Mouse (Mus musculus) spleen, adult 2 months (tissue): ENCODE data around the gene Chrna9.

ENCODE experiments used
- CTCF ChIP-seq: fragments of 200-500 bp; IDR thresholded peaks from 2 replicates; pipeline ENCODE4 v1.5.1; 2011; ENCODE audit warnings: mild to moderate bottlenecking, inconsistent platforms; ENCODE audit not compliant: insufficient read depth, insufficient read length, insufficient replicate concordance; ENCODE audit errors: extremely low read depth
- POLR2A ChIP-seq: fragments of 200-500 bp; IDR thresholded peaks from 2 replicates; pipeline ENCODE4 v1.6.1; 2011; ENCODE audit warnings: low read depth, low read length, inconsistent platforms

GRCm38 (mm10) chr5:65950679-65951512 is 16.2 kb downstream of the Chrna9 start:
- no peak for TF ChIP-seq CTCF
- TF ChIP-seq POLR2A: no peak
